Mouse (Mus musculus) mesoderm, embryonic 11.5 days (tissue): ENCODE results near the gene Arhgap9.
A peak's percentile ranks its signal among the peaks of the same experiment; 100 is the strongest.
"Not testable (repeated sequence)": the region's sequence is repeated elsewhere in the genome, so short reads cannot be mapped to it uniquely, and the experiment has no call there.

Experiments
- DNase-seq: peaks from one replicate; pipeline ENCODE4 v3.0.0-alpha.2; 2012; ENCODE audit warnings: low read depth, low spot score

Gene Arhgap9

DNA sequence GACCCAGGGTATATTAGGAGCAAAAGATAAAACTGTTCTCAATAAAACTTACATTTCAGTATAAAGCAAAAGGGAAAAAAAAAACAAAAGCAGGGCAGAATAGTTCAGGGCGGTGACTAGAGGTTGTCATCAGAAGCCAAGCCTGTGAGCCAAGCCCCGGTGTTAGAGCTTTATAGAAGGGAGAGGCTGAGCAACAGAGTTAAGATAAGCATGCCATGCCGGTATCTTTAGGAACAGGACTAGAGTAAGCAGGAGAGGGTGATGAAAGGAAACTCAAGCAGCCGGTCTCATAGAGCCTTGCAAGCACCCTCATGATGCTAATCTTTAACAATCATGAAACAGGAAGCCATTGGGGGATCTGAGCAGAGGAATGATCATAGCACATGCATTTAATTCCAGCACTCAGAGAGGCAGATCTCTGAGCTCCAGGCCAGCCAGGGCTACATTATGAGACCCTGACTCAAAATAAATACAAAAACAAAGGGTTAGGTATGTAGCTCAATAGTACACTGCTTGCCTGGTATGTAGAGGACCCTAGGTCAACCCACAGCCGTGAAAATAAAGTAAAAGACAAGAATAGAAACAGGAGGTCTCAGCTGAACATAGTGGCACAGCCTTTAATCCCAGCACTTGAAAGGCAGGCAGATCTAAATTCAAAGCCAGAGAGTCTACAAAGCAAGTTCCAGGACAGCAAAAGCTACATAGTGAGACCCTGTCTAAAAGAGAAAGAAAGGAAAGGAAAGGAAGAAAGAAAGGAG lies 29.7 kb upstream of the Arhgap9 start:
- DNase-seq = no peak

DNA sequence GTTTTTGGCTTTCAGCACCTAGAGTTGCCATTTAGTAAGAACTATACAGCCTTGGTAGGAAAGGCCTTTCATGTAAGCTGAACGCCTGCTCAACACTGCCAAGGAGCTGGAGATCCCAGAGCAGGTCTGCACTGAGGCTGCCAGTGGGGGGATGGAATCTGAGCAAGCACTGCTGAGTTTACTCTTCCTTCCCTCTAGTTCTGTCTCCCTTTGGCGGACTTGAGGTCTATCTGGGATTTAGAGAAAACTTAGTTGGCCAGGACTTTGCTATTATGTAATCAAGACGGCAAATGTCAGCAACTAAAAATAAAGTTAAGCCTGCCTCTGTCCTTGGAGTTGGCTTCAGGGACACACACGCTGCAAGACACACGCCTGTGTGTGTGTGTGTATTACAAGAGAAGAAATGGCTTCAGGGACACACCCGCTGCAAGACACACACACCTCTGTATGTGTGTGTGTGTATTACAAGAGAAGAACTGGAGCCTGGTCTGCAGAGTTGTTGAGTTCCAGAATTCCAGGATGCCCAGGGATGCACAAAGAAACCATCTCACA lies 28.7 kb upstream of the Arhgap9 start:
- no peak for DNase-seq

DNA sequence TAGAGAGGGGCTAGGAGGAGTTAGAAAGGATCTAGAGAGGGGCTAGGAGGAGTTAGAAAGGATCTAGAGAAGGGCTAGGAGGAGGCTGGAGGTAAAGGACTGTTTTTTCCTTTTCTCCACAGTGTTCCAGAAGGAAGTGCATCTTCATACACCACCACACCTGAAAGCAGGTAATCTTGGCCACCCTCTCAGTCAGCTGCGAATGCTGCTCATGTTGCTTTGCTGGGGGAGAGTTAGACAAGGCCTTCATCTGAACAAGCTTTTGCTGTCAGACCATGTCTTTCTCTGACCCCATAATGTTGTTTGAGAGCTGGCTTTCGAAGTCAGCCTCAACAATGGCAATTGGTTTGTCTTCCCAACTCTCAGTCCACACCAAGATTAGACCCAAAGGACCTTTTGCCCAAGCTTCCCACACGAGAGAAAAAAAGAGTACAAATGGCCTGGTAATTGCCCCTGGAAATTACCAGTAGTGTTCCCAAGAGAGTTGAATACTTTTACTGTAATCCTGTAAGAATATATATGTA lies 28.1 kb upstream of the Arhgap9 start:
- DNase-seq = no peak

DNA sequence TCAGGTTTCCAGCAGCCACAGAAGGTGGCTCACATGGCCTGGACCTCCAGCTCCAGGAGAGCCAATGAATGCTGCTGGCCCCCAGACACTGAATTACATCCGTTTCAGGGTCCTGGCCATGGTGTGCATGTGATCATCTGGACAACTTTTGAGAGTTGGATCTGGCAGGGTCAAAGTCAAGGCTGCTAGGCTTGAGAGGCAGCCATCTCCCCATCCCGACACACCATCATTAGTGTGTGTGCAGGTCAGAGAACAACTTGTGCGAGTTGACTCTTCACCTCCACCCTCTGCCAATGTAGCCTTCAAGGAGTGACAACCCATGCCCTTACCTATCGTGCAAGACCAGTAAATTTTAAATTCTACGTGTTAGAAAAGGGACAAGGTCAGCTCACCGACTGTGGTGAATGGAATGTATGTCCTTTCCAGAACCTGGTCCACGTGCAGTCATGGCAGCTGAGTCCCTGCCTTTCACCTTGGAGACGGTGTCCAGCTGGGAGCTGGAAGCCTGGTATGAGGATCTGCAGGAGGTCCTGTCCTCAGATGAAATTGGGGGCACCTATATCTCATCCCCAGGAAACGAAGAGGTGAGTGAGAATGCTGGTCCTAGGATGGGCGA lies 26.8 kb upstream of the Arhgap9 start:
- no peak for DNase-seq

DNA sequence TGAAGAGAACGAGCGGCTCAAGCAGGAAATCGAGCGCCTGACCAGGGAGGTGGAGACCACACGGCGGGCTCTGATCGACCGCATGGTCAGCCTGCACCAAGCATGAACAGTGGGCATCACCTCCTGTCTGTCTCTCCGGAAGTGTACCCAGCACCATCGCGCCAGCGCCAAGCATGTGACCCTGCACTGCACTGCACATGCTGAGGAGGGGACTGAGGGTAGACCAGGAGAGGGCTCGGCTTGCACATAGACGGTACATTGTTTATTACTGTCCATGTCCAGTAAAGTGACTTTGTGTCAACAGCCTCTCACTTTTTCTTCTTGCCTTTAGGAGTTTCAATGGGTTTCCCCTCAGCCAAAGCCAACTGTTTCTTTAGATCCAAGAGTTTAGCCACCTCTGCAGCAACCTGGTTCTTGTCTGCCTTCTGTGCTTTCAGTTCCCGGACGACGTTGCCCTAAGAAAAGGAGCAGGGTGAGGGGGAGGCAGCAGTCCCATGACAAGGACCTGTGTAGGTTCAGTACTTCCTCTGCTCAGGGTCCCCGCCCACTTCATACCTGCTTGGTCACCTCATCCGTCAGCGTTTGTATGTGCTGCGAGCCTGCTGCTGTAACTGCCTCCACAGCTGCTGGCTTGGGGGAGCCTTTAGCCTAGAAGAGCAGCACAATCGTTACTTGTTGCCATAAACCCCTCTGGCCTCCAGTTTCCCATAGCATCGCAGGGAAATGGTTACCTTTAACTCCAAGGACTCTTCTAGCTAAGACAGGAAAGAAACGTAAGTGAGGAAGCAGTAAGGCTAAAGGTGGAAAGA lies 25.6 kb upstream of the Arhgap9 start:
- no peak for DNase-seq

DNA sequence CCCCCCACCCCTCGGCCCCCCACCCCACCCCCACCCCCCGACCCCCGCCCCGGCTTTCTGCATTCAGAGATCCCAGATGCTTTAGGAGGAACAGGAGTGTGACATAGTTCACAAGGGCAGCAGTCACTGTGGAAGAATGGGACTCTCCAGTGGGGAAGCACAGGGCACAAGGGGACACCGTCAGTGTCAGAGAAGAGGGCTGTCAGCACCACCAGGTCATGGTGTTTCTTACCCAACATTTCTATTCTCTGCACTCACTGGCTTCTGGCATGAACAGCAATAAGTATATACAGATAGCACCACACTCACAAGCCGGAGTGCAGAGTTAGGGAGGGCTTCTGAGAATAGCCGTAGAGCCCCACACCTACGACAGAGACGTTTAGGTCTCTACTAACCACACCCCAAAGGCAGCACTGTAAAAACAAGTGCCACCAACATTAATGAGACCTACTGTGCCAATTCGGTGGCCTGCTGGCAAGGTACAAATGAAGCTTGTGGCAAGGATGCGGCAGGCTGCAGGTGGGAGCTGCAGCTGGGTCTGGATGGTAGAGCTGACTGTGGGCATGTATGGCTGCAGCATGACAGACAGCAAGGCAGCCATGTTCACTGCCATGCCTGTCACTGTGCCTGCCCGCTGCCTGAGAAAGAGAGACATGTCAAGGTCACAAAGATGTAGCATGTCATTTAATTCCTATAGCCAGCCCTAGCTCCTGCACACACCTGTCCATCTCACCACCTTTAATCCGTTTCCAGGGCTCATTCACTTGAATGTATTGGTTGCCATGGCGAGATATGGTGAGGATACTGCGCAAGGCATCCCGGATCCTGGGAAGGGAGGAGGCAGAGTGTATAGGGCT lies 24.5 kb upstream of the Arhgap9 start:
- DNase-seq = no peak

DNA sequence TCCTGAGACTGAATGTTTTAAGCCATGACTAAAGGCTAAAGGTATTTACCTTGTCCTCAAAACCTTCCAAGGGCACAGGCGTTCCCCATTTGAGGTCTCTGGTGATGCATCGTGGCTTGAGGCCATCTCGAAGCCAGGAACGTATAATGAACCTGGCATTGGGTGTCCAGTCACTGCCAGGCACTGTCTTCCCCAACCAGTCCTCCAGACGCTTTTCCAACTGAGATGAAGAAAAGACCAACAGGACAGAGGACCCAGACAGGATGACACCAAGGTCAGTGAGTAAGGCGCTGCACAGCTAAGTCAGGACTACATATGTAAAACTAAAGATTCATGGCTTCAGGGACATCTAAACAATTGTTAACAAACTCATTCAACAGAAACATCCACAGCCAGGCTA lies 21.4 kb upstream of the Arhgap9 start:
- no peak for DNase-seq

DNA sequence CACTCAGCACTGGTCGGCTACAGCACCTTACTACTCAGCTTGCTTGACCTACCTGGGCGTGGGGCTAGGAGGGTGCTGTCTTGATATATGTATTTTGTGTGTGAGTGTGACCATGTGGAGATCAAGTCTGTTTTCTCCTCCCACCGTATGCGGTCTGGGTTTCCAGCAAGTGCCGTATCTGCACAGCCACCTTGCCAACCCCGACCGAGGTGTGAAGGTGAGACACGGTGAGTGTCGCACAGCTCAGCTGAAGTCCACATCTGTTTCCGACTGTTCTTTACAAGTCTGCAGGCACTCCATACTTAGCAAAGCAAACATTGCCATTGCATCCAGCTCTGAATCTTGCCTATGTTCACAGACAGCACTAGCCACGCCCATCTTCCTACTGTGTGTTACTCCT lies 18.6 kb upstream of the Arhgap9 start:
- no peak for DNase-seq

DNA sequence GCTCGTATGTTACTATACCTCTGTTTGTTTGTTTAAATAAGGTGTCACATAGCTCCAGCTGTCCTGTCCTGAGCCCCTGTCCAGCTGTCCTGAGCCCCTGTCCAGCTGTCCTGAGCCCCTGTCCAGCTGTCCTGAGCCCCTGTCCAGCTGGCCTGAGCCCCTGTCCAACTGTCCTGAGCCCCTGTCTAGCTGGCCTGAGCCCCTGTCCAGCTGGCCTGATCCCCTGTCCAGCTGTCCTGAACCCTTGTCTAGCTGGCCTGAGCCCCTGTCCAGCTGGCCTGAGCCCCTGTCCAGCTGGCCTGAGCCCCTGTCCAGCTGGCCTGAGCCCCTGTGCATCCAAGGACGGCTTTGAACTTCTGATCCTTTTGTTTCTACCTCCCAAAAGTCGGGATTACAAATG lies 12.6 kb upstream of the Arhgap9 start:
- not testable (repeated sequence) for DNase-seq

DNA sequence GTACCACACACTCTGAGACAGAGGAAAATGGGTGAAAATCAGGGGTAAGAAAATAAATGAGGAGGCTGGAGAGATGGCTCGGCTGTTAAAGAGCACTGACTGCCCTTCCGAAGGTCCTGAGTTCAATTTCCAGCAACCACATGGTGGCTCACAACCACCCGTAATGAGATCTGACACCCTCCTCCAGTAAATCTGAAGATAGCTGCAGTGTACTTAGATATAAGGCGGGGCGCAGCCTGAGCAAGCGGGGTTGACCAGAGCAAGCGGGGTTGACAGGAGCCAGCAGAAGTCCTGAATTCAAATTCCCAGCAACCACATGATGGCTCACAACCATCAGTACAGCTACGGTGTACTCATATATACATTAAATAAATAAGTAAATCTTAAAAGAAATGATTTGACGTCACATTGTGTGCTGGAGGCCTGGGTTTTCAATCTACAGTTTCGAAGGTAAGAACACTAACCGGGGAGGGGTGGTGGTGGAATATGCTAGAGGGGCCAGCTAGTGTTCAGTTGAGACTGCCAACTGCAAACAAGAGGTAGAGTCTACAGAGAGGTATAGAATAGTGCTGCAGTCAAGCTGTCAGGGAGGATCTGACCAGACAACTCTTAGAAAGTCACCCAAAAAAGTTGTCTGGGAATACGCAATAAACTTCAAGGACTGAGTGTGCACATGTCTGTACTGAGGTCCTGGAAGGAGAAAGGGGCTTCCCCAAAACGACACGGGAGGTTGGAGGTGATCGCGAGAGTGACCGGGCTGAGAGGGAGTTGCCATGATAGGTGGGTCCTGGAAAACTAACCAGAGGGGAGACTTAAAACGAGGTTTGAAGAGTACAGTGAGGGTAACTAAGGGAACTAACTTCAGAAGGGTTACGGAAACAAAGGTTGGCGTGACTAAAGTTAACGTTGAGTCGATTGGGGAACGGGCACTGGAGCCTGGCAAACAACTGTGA lies 11.0 kb upstream of the Arhgap9 start:
- DNase-seq = peak; percentile 64

DNA sequence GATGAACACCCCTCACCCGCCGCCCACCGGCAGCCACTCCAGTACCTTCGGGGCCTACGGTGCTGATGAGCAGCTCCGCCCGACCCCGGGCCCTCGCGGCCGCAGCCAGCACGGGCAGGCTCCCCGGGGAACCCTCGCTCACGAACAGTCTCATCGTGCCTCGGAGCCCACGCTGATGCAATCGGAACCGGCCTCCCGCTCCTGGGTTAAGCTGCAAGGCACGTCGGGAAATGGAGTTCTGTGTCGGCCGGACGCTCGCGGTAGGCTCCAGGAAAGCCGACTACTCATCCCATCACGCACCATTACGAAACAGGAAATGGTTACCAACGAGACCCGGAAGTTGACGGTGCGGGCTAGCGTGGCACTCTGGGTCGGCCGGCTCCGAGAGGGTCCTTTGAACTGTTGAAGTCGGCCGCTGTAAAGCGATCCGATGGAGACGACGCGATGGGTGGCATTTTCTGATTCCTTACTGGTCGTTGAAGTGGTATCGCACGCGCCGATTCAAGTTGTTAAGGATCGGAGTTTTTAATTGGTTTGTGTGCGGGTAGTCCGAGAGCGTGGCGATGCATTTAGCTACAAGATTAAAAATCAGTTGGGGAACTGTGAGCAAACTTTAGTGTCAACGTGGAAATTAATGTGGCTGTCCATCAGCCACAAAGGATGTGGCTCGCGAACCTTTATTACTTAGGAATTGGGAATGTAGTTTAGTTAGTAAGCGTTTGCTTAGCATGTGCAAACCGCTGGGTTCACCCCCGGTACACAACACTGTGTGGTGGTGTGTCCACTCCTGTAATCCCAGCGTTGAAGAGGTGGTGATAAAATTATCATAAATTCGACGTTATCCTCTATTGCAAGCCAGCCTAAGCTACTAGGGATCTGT lies 10.0 kb upstream of the Arhgap9 start, which contains the start of gene Mars:
Mars (minus strand) TSS at position 311 of the 880 bp plus-strand sequence.
- peak; percentile 94 for DNase-seq

DNA sequence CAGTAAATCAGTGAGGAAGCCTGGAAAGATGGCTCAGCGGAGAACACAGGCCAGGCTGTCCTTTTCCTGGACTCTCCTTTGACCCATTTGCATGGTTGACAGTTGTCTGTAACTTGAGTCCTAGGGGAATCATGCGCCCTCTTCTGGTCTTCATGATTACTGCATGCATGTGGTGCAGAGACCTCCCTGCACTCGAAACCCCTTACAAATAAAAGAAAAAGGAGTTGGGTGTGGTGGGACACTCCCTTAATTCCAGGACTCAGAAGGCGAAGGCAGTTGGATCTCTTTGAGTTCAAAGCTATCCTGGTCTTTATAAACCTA lies 9.4 kb upstream of the Arhgap9 start:
- peak; percentile 94 for DNase-seq

DNA sequence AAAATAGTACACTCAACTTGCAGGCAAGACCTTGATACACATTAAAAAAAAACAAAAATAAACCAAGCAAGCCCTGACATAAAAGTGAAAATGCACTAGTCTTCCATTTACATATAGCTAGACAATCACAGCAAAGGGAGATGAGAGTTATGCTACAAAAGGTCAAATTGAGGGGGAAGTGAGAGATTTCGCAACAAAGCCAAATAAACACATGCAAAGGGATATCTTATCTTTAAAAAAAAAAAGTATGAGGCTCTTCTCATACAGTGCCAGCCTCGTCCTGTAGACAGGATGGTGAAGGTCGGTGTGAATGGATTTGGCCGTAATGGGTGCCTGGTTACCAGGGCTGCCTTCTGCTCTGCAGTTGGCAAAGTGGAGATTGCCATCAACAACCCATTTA lies 8.9 kb upstream of the Arhgap9 start:
- DNase-seq = no peak

DNA sequence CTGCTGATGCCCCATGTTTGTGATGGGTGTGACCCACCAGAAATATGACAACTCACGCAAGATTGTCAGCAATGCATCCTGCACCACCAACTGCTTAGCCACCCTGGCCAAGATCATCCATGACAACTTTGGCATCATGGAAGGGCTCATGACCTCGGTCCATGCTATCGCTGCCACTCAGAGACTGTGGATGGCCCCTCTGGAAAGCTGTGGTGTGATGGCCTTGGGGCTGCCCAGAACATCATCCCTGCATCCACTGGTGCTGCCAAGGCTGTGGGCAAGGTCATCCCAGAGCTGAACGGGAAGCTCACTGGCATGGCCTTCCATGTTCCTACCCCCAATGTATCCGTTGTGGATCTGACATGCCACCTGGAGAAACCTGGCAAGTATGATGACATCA lies 8.2 kb upstream of the Arhgap9 start:
- DNase-seq = not testable (repeated sequence)

DNA sequence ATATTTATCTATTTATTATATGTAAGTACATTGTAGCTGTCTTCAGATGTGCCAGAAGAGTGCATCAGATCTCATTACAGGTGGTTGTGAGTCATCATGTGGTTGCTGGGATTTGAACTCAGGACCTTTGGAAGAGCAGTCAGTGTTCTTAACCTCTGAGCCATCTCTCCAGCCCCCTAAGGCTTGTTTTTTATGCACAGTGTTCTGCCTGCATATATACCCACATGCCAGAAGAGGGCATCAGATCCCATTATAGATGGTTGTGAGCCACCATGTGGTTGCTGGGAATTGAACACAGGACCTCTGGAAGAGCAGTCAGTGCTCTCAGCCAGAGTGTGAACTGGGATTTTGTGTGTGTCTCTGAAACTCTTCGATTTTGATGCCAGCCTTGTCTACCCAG lies 6.8 kb upstream of the Arhgap9 start:
- DNase-seq = not testable (repeated sequence)

DNA sequence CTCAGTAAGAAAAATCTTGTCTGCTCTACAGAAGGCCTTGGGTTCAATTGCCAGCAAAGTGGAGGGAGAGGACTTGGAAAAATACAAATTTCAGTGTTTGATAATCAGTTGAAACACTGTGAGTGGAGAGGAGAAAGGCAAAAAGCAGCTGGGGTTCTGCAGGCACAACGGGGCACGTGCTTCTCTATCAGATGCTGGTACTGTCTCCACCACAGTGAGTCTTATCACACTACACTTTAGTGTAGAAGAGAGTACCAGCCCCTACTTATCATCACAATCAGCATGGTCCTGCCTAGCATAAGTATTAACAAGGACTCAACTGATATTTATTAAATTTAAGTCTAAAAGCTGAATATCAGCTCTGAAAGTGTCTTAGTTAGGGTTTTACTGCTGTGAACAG lies 4.5 kb upstream of the Arhgap9 start:
- no peak for DNase-seq

DNA sequence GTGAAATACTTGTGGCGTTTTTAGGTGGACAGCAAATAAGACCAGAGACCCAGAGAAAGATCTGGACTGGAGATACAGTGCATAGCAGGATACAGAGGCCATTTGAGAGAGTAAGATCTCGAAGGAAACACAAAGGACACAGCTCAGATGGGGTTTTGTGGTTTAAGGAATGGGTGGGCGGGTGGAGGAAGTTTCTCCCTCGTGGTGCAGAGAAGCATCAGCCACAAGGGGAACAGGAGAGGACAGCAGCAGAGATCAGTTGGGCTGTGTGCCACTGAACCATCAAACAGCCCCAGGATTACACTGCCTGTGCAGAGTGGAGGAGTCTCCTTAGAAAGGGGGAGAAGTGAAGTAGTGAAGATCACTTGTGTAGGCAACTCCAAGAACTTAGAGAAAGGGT lies 3.8 kb upstream of the Arhgap9 start:
- no peak for DNase-seq

DNA sequence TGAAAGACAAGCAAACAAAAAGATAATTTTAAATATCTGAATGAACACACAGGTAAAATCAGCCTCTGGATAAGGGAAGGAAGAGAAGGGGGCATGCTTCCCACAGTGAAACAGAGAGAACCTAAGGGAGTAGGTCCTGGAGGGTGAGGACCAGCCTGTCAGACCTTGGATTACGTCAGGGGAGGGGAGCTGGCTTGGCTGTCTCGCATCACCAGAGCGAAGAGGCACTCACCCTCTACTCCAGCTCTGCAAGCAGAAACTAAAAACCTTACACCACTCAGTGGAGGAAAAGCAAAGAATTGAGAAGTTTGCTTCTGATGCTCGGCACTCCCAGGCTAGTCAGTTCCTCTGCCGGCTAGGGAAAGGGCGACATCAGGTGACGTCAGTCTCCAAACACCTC lies 1.8 kb upstream of the Arhgap9 start:
- DNase-seq = no peak

DNA sequence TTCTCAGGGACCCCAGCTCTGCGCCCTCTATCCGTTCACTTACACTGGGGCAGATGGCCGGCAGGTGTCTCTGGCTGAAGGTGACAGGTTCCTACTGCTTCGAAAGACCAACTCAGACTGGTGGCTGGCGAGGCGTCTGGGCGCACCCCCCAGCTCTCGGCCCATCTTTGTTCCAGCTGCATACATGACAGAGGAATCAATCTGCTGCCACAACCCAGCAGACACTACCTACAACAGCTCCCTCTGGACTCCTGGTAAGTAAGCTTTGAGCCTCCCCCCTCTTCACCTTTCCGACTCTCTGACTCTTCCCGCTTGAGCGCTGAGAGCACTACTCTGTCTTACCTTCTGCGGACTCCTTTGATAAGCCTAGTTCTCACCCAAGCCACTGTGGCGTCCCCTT lies 414 bp downstream of the Arhgap9 start:
- DNase-seq = no peak
